ENCODE assay signal across 7 mouse cellular contexts in the genomic region with DNA sequence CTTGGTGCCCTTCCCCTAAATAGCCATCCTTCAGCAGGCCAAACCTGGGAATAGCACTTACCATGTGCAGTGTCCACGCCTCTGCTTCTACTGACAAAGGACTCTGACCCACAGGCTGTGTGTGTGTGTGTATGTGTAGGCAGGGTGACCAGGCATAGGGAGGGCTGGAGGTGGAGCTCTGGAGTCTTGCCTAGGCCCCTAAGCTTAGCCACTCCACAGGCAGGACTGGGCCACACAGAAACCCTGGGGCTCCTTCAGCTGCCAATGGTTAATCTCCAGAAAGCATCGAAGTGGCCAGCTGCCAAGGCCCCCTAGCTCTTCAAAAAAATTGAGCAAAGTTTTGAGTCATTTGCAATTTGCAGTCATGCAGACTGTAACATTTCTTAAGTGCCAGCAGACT. TPM values are rescaled to one million over a fixed set of nuclear protein-coding genes. Genes with fewer than 3 reads are reported as not detected.
DNase-seq lines count a peak whose midpoint lies in the region; ATAC-seq and TF ChIP-seq lines count a peak whose summit lies in the region.

No protein-coding gene starts in this region.

- no peak overlapping the region for H3K9ac ChIP-seq in midbrain, embryonic 14.5 days (replicated peaks; ENCODE audit: low read length)
- no peak overlapping the region for H3K9ac ChIP-seq in forebrain, postnatal 0 days

- 0 out of 2 replicates have a peak, but pooled peaks cover 4% of the 10 kb centered on the region for H3K27me3 ChIP-seq in midbrain, embryonic 10.5 days (ENCODE audit: low read depth, poor library complexity, severe bottlenecking)
- H3K27me3 ChIP-seq in midbrain, embryonic 14.5 days (ENCODE audit: control insufficient read depth, insufficient read depth, low read length) = no peaks in the 10 kb centered on the region
- H3K27me3 ChIP-seq in forebrain, postnatal 0 days (ENCODE audit: insufficient read depth, low read length) = no peaks in the 10 kb centered on the region
- H3K27me3 ChIP-seq in small intestine, adult 2 months (ENCODE audit: control insufficient read depth, insufficient read depth, low read length) = no peaks in the 10 kb centered on the region

- no peak overlapping the region for H3K4me2 ChIP-seq in midbrain, embryonic 14.5 days (ENCODE audit: low read length)
- no peak overlapping the region for H3K4me2 ChIP-seq in forebrain, postnatal 0 days (ENCODE audit: low read depth)

- H3K9me3 ChIP-seq in midbrain, embryonic 10.5 days (replicated peaks) = no peaks in the 10 kb centered on the region
- no peaks in the 10 kb centered on the region for H3K9me3 ChIP-seq in midbrain, embryonic 14.5 days (ENCODE audit: control insufficient read depth, low read length)
- H3K9me3 ChIP-seq in forebrain, postnatal 0 days (ENCODE audit: low read length) = no peaks in the 10 kb centered on the region

- no peak for TF ChIP-seq POLR2A in small intestine, adult 2 months (IDR thresholded peaks at IDR 0.05; ENCODE audit: low read depth, low read length)

- peaks cover 36% of the 10 kb centered on the region for H3K4me1 ChIP-seq in midbrain, embryonic 10.5 days
- H3K4me1 ChIP-seq in midbrain, embryonic 14.5 days (ENCODE audit: control insufficient read depth, insufficient read depth, low read length) = peaks cover 14% of the 10 kb centered on the region
- peaks cover 7% of the 10 kb centered on the region; the same call in 1 of the 2 replicates for H3K4me1 ChIP-seq in forebrain, postnatal 0 days (ENCODE audit: insufficient read depth)
- peaks cover 9% of the 10 kb centered on the region for H3K4me1 ChIP-seq in small intestine, adult 2 months (ENCODE audit: control insufficient read depth, insufficient read depth, insufficient read length, low read length)

- ATAC-seq in midbrain, embryonic 14.5 days (ENCODE audit: low FRiP score, low TSS enrichment) = no peak
- ATAC-seq in forebrain, postnatal 0 days = 0 out of 2 replicates have a peak, but pooled peaks have one; percentile 23

- no peak for TF ChIP-seq CTCF in forebrain, postnatal 0 days (IDR thresholded peaks at IDR 0.05; ENCODE audit: low read depth)
- no peak for TF ChIP-seq CTCF in small intestine, adult 2 months (IDR thresholded peaks at IDR 0.05; ENCODE audit: extremely low read depth, insufficient read length, insufficient replicate concordance, low read depth, low read length)

- 65% methylated on average over 2 of the region's 2 CpGs for whole genome bisulfite sequencing in midbrain, embryonic 10.5 days
- WGBS in midbrain, embryonic 14.5 days = 63% methylated on average over 2 of the region's 2 CpGs
- 58% methylated on average over 2 of the region's 2 CpGs for WGBS in forebrain, postnatal 0 days
- 26% methylated on average over 2 of the region's 2 CpGs for WGBS in small intestine, adult 2 months

- DNase-seq in midbrain, embryonic 10.5 days (ENCODE audit: low spot score) = no peak
- DNase-seq in midbrain, embryonic 14.5 days = no peak
- DNase-seq in forebrain, postnatal 0 days = no peak
- peak; percentile 66 to 74 for DNase-seq in kidney, postnatal 4 days
- DNase-seq in urinary bladder, postnatal 36 days (ENCODE audit: low spot score in 2 of 2) = no peak
- DNase-seq in natural killer cell, adult 2 months (ENCODE audit: low spot score in 2 of 2) = no peak

- peak overlapping the region; percentile 38; the same call in 1 of the 2 replicates for H3K27ac ChIP-seq in midbrain, embryonic 10.5 days (replicated peaks)
- no peak overlapping the region for H3K27ac ChIP-seq in midbrain, embryonic 14.5 days (replicated peaks; ENCODE audit: low read depth, low read length)
- no peak overlapping the region for H3K27ac ChIP-seq in forebrain, postnatal 0 days (ENCODE audit: low read depth, low read length)
- peak overlapping the region; percentile 15; the same call in 1 of the 2 replicates for H3K27ac ChIP-seq in small intestine, adult 2 months (ENCODE audit: insufficient read depth, low read depth, low read length)

- H3K4me3 ChIP-seq in midbrain, embryonic 10.5 days = no peak overlapping the region
- H3K4me3 ChIP-seq in midbrain, embryonic 14.5 days (replicated peaks; ENCODE audit: low read depth, low read length) = no peak overlapping the region
- H3K4me3 ChIP-seq in forebrain, postnatal 0 days (ENCODE audit: low read depth, low read length) = no peak overlapping the region
- no peak overlapping the region for H3K4me3 ChIP-seq in small intestine, adult 2 months (ENCODE audit: low read depth, low read length)

- no peaks in the 10 kb centered on the region for H3K36me3 ChIP-seq in midbrain, embryonic 10.5 days
- H3K36me3 ChIP-seq in midbrain, embryonic 14.5 days (ENCODE audit: control insufficient read depth, insufficient read depth, low read length) = no peaks in the 10 kb centered on the region; the same call in 1 of the 2 replicates
- H3K36me3 ChIP-seq in forebrain, postnatal 0 days (ENCODE audit: insufficient read depth) = no peaks in the 10 kb centered on the region
- no peaks in the 10 kb centered on the region for H3K36me3 ChIP-seq in small intestine, adult 2 months (ENCODE audit: control insufficient read depth, insufficient read depth, low read length)

RNA-seq across cellular contexts. Expression of gene Fam213a, which starts 5.5 kb away (rescaled TPM):
- 45.4 and 46.5 TPM in 2 replicates for polyA plus RNA-seq in midbrain, embryonic 10.5 days (2016; fragmentation: Nextera tagmentation; extraction: Ambion mirVana)
- polyA plus RNA-seq in midbrain, embryonic 14.5 days (2014; fragmentation: Nextera tagmentation; extraction: Ambion mirVana) = 70.4 and 80.1 TPM in 2 replicates
- 92.4 and 106 TPM in 2 replicates for total RNA-seq in forebrain, postnatal 0 days (2014; rRNA removed)
- polyA plus RNA-seq in forebrain, postnatal 0 days (2015; fragmentation: Nextera tagmentation; extraction: Ambion mirVana) = 54.7 and 106 TPM in 2 replicates
- polyA plus RNA-seq in small intestine, adult 2 months (2012; rRNA removed) = 16.7 and 29.9 TPM in 2 replicates

RNA-seq across cellular contexts. Expression of gene Tspan14, which starts 41.5 kb away (rescaled TPM):
- 90.6 and 101 TPM in 2 replicates for polyA plus RNA-seq in midbrain, embryonic 10.5 days (2016; fragmentation: Nextera tagmentation; extraction: Ambion mirVana)
- polyA plus RNA-seq in midbrain, embryonic 14.5 days (2014; fragmentation: Nextera tagmentation; extraction: Ambion mirVana) = 57.2 and 79.6 TPM in 2 replicates
- total RNA-seq in forebrain, postnatal 0 days (2014; rRNA removed) = 42.2 and 43.8 TPM in 2 replicates
- polyA plus RNA-seq in forebrain, postnatal 0 days (2015; fragmentation: Nextera tagmentation; extraction: Ambion mirVana) = 37.8 and 43.1 TPM in 2 replicates
- 18.4 and 38.2 TPM in 2 replicates for polyA plus RNA-seq in small intestine, adult 2 months (2012; rRNA removed)

Comparison
In these comparisons a context has a peak if more than half of its experiments do, and no peak if none do; other contexts are left out.
1. H3K27ac ChIP-seq: peak in midbrain, embryonic 10.5 days (single experiment) and small intestine, adult 2 months (single experiment); none in midbrain, embryonic 14.5 days (single experiment) and forebrain, postnatal 0 days (single experiment).
2. DNase-seq: peak in kidney, postnatal 4 days (2 of 2); none in midbrain, embryonic 10.5 days (single experiment), midbrain, embryonic 14.5 days (single experiment), forebrain, postnatal 0 days (single experiment), urinary bladder, postnatal 36 days (0 of 2) and natural killer cell, adult 2 months (0 of 2).